Mouse (Mus musculus) regulatory T cell (primary cell): ENCODE measurements around the gene Cgrrf1.

Experiments
- in situ Hi-C: fragments of 300-600 bp; cut with MboI, MseI; formaldehyde crosslinking; loops from one replicate; pipeline ENCODE4 v1.15.1; 2025; ENCODE audit warnings: high pct_unique_total_duplicates

The Cgrrf1 gene

GRCm38 (mm10) chr14:46821873-46822716, 9.8 kb upstream of the Cgrrf1 start, which contains the start of gene Gmfb:
Gmfb (minus strand) TSS chr14:46822242.
- in situ Hi-C loops = no loop called here

- in situ Hi-C loops = no loop called here
These were observed 7.9 kb upstream of the Cgrrf1 start for GRCm38 (mm10) chr14:46823996-46824395.

GRCm38 (mm10) chr14:46827430-46827829, 4.5 kb upstream of the Cgrrf1 start:
- in situ Hi-C loops = no loop called here

- in situ Hi-C loops = no loop called here
These were observed 630 bp upstream of the Cgrrf1 start for GRCm38 (mm10) chr14:46831295-46831694.

- in situ Hi-C loops = no loop called here
These were observed 688 bp downstream of the Cgrrf1 start for GRCm38 (mm10) chr14:46832354-46833272.

GRCm38 (mm10) chr14:46839326-46839725, 7.4 kb downstream of the Cgrrf1 start:
- in situ Hi-C loops = no loop called here

GRCm38 (mm10) chr14:46845706-46846105, 13.8 kb downstream of the Cgrrf1 start:
- in situ Hi-C loops = loop anchor here (10.0 kb wide), 1 partner anchor 961 kb away; no protein-coding TSS in a partner anchor

GRCm38 (mm10) chr14:46848063-46848590, 16.2 kb downstream of the Cgrrf1 start:
- in situ Hi-C loops = loop anchor here (10.0 kb wide), 1 partner anchor 963 kb away; no protein-coding TSS in a partner anchor

- in situ Hi-C loops = loop anchor here (10.0 kb wide), 1 partner anchor 964 kb away; no protein-coding TSS in a partner anchor
These were observed 16.8 kb downstream of the Cgrrf1 start for GRCm38 (mm10) chr14:46848736-46849135.

- in situ Hi-C loops = loop anchor here (10.0 kb wide), 1 partner anchor 965 kb away; no protein-coding TSS in a partner anchor
These were observed 17.8 kb downstream of the Cgrrf1 start for GRCm38 (mm10) chr14:46849769-46850168.

- in situ Hi-C loops = no loop called here
These were observed 21.8 kb downstream of the Cgrrf1 start for GRCm38 (mm10) chr14:46853677-46854076.

- in situ Hi-C loops = no loop called here
These were observed 31.0 kb downstream of the Cgrrf1 start for GRCm38 (mm10) chr14:46862922-46863321.

GRCm38 (mm10) chr14:46880935-46881334, 49.0 kb downstream of the Cgrrf1 start:
- in situ Hi-C loops = no loop called here

GRCm38 (mm10) chr14:46881581-46882430, 49.9 kb downstream of the Cgrrf1 start:
- in situ Hi-C loops = no loop called here

GRCm38 (mm10) chr14:46882431-46883067, 50.6 kb downstream of the Cgrrf1 start, which contains the start of gene Samd4:
Samd4 (plus strand) TSS chr14:46882854.
- in situ Hi-C loops = no loop called here

GRCm38 (mm10) chr14:46883068-46883870, 51.3 kb downstream of the Cgrrf1 start:
- in situ Hi-C loops = no loop called here

GRCm38 (mm10) chr14:46883871-46884441, 52.0 kb downstream of the Cgrrf1 start:
- in situ Hi-C loops = no loop called here

- in situ Hi-C loops = no loop called here
These were observed 52.9 kb downstream of the Cgrrf1 start for GRCm38 (mm10) chr14:46884701-46885428.
